In the genomic region with DNA sequence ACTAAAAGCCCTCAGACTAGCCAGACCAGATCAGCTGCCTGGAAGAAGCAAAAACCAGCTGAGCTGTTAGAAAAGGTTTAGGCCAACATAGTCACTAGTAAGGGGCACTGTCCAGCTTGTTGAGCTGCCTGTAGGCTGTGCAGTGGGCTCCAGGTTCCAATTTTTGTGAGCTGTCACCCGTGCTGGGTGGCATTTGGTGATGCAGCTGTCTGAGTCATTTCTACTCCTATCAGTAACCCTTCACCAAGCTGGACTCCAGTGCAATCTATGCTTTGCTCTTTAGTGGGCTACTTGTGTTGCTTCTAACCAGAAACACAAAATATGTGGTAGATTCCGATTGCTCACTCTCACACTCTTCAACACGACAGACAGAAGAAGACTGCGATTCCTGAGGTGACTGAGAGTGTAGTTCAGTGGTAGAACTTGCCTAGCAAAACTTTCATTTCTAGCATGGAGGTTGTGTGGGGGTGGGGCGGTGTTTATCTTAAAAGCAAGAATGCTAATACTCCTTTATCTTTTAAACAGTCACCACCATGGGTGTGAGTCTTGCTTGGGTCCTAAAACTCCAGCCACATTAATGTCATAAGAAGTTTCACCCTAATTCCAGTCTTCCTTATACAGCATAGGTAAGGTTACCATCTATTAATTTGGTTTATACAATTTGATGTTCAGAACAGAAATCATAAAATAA, we compare ENCODE assay signal across 24 mouse cellular contexts.
A peak's percentile ranks its signal among the peaks of the same experiment; 100 is the strongest.
DNase-seq lines count a peak whose midpoint lies in the region; ATAC-seq and TF ChIP-seq lines count a peak whose summit lies in the region.
"Had no signal": no experiment of that assay in that cellular context is flagged by ENCODE, and none has a peak within 500 bp of the region (broad histone marks: within the 10 kb centered on the region; RNA-seq: fewer than 3 reads in every experiment).

No protein-coding gene starts in this region.

- H3K27ac ChIP-seq in heart, embryonic 15.5 days = no peak overlapping the region
- H3K27ac ChIP-seq in heart, adult 2 months = no peak overlapping the region
- H3K27ac ChIP-seq in liver, embryonic 14.5 days = peak overlapping the region; percentile 38; the same call in 1 of the 2 replicates
- H3K27ac ChIP-seq: embryonic facial prominence, embryonic 15.5 days; forebrain, embryonic 10.5 days; gastrocnemius, adult 2 months; hindbrain, embryonic 13.5 days; hindbrain, postnatal 0 days had no signal

- no peak for TF ChIP-seq CTCF in heart, adult 2 months (IDR thresholded peaks at IDR 0.05)
- TF ChIP-seq CTCF in liver, embryonic 14.5 days (IDR thresholded peaks at IDR 0.05; ENCODE audit: low read depth) = no peak

- H3K79me2 ChIP-seq in heart, adult 2 months (replicated peaks; ENCODE audit: control insufficient read depth, insufficient read depth, low read length) = no peaks in the 10 kb centered on the region

- no peaks in the 10 kb centered on the region for H3K9me3 ChIP-seq in heart, embryonic 15.5 days (replicated peaks)
- no peaks in the 10 kb centered on the region for H3K9me3 ChIP-seq in liver, embryonic 14.5 days (ENCODE audit: control insufficient read depth, low read length)
- H3K9me3 ChIP-seq: embryonic facial prominence, embryonic 15.5 days; forebrain, embryonic 10.5 days; hindbrain, embryonic 13.5 days had no signal

- H3K4me1 ChIP-seq in heart, embryonic 15.5 days (replicated peaks) = peaks cover 12% of the 10 kb centered on the region
- H3K4me1 ChIP-seq in heart, adult 2 months (ENCODE audit: control insufficient read depth, insufficient read depth, low read length) = no peaks in the 10 kb centered on the region; the same call in 1 of the 2 replicates
- peaks cover 14 to 19% of the 10 kb centered on the region in 2 experiments for H3K4me1 ChIP-seq in liver, embryonic 14.5 days (replicated peaks; ENCODE audit: control insufficient read depth in 2 of 2, insufficient read depth in 2 of 2, low read length in 1 of 2)
- H3K4me1 ChIP-seq: embryonic facial prominence, embryonic 15.5 days; forebrain, embryonic 10.5 days; hindbrain, embryonic 13.5 days had no signal

- ATAC-seq in heart, embryonic 15.5 days (replicated peaks; ENCODE audit: insufficient number of reproducible peaks, insufficient read depth, low FRiP score, low read depth) = no peak
- ATAC-seq in liver, embryonic 14.5 days (ENCODE audit: insufficient read depth) = peak; percentile 52
- ATAC-seq: activated CD4-positive, CD25-positive, alpha-beta regulatory T cell, adult 4 months; forebrain, embryonic 14.5 days; hindbrain, postnatal 0 days; Patski had no signal

- TF ChIP-seq POLR2A in heart, adult 2 months (IDR thresholded peaks at IDR 0.05; ENCODE audit: insufficient read depth, low read depth, low read length) = no peak

- DNase-seq in heart, adult 2 months = no peak
- DNase-seq in liver = peak; percentile 68
- peak in 2 of 3 experiments; percentile 19 to 28 for DNase-seq in liver, embryonic 14.5 days (ENCODE audit: low read depth in 3 of 3, low spot score in 3 of 3)
- no peak for DNase-seq in lung, adult 18-20 months
- no peak for DNase-seq in embryo, embryonic 10 days (ENCODE audit: low spot score)
- no peak for DNase-seq in thymus, postnatal 25 days
- DNase-seq: adrenal gland, postnatal 14 days; cerebellum, adult 2 months; cerebellum, postnatal 10 days; embryo, embryonic 11 days; gastrocnemius, adult 2 months; gastrocnemius, postnatal 36 days; heart, adult 11 months; heart, postnatal 36 days had no signal

- WGBS in heart, embryonic 15.5 days = 73% methylated on average over 5 of the region's 5 CpGs
- WGBS in heart, adult 2 months = 87% methylated on average over 5 of the region's 5 CpGs
- WGBS in liver, embryonic 14.5 days (ENCODE audit: insufficient replicate concordance) = 42% methylated on average over 5 of the region's 5 CpGs

- H3K36me3 ChIP-seq in heart, embryonic 15.5 days = no peaks in the 10 kb centered on the region
- no peaks in the 10 kb centered on the region for H3K36me3 ChIP-seq in heart, adult 2 months (ENCODE audit: control insufficient read depth, insufficient read depth, low read length)
- no peaks in the 10 kb centered on the region for H3K36me3 ChIP-seq in liver, embryonic 14.5 days (replicated peaks; ENCODE audit: control insufficient read depth, insufficient read depth, low read depth)
- H3K36me3 ChIP-seq: embryonic facial prominence, embryonic 15.5 days; forebrain, embryonic 10.5 days; hindbrain, embryonic 13.5 days had no signal

- H3K4me2 ChIP-seq in heart, embryonic 15.5 days = 0 out of 2 replicates have a peak overlapping the region, but pooled peaks have one; percentile 17
- H3K4me2 ChIP-seq in liver, embryonic 14.5 days (ENCODE audit: low read depth) = peak overlapping the region; percentile 55
- H3K4me2 ChIP-seq: embryonic facial prominence, embryonic 15.5 days; hindbrain, embryonic 13.5 days had no signal

- H3K9ac ChIP-seq in heart, embryonic 15.5 days = no peak overlapping the region
- no peak overlapping the region for H3K9ac ChIP-seq in heart, adult 2 months (ENCODE audit: low read depth, low read length)
- no peak overlapping the region for H3K9ac ChIP-seq in liver, embryonic 14.5 days (replicated peaks)
- H3K9ac ChIP-seq: embryonic facial prominence, embryonic 15.5 days; hindbrain, embryonic 13.5 days had no signal

- no peaks in the 10 kb centered on the region for H3K27me3 ChIP-seq in heart, embryonic 15.5 days
- no peaks in the 10 kb centered on the region for H3K27me3 ChIP-seq in heart, adult 2 months (ENCODE audit: control insufficient read depth, insufficient read depth, low read length)
- H3K27me3 ChIP-seq in liver, embryonic 14.5 days (ENCODE audit: control insufficient read depth, insufficient read depth, low read length) = no peaks in the 10 kb centered on the region
- H3K27me3 ChIP-seq: CH12.LX; embryonic facial prominence, embryonic 15.5 days; hindbrain, embryonic 13.5 days; Patski had no signal

- intact Hi-C loops in heart, adult 2 months (cut with DNase I) = no loop called here

- TF ChIP-seq EP300 in heart, adult 2 months (IDR thresholded peaks at IDR 0.05; ENCODE audit: insufficient read depth, low read depth, low read length) = no peak
- TF ChIP-seq EP300 in liver, embryonic 14.5 days (IDR thresholded peaks at IDR 0.05; ENCODE audit: low read depth) = peak; percentile 54

- no peak overlapping the region for H3K4me3 ChIP-seq in heart, embryonic 15.5 days
- H3K4me3 ChIP-seq in heart, adult 2 months = no peak overlapping the region
- no peak overlapping the region for H3K4me3 ChIP-seq in liver, embryonic 14.5 days (ENCODE audit: insufficient read depth in 1 of 2, low read depth in 2 of 2, low read length in 2 of 2)
- H3K4me3 ChIP-seq: embryonic facial prominence, embryonic 15.5 days; erythroblast, embryonic 14.5 days; forebrain, embryonic 10.5 days; gastrocnemius, adult 2 months; hindbrain, embryonic 13.5 days had no signal

Comparison
In these comparisons a context has a peak if more than half of its experiments do, and no peak if none do; other contexts are left out.
1. DNase-seq: peak in liver (single experiment) and liver, embryonic 14.5 days (2 of 3); none in heart, adult 2 months (0 of 2), lung, adult 18-20 months (0 of 2), embryo, embryonic 10 days (single experiment) and thymus, postnatal 25 days (single experiment).